Mouse (Mus musculus) liver, embryonic 14.5 days (tissue): ENCODE results near the gene Swsap1. TPM values are rescaled to one million over a fixed set of nuclear protein-coding genes. Genes with fewer than 3 reads are reported as not detected.

Source experiments
- ATAC-seq: fragments of 200-750 bp; cut with Nextera tagmentation; 2 replicates; pipeline ENCODE4 v1.8.0; 2017; ENCODE audit warnings: moderate number of reproducible peaks, mild to moderate bottlenecking, moderate library complexity; ENCODE audit not compliant: insufficient read depth
- DNase-seq, 3 experiments: peaks; one replicate each; pipeline ENCODE4 v3.0.0-alpha.2; 2012 to 2013; ENCODE audit warnings: low read depth in 3 of 3, low spot score in 3 of 3
- H3K27ac ChIP-seq: fragments of 300-500 bp; sonication (generic); 2 replicates; pipeline ENCODE4 v1.5.1; 2014; ENCODE audit warnings: moderate library complexity, mild to moderate bottlenecking, control low read depth, inconsistent platforms
- H3K27me3 ChIP-seq: fragments of 300-500 bp; sonication (generic); 2 replicates; pipeline ENCODE4 v1.6.1; 2014; ENCODE audit warnings: mild to moderate bottlenecking, low read length, moderate library complexity; ENCODE audit not compliant: control insufficient read depth, insufficient read depth
- H3K36me3 ChIP-seq: fragments of 300-500 bp; sonication (generic); replicated peaks from 2 replicates; pipeline ENCODE4 v1.6.1; 2014; ENCODE audit warnings: low read depth; ENCODE audit not compliant: control insufficient read depth, insufficient read depth
- H3K4me1 ChIP-seq, 2 experiments: fragments of 200-500 bp in 1 of 2; fragments of 300-500 bp in 1 of 2; sonication (generic) in 1 of 2; replicated peaks; 2 replicates each; pipeline ENCODE4 v1.6.1; 2012 to 2014; ENCODE audit warnings: antibody characterized with exemption in 1 of 2, inconsistent platforms in 1 of 2, low read length in 1 of 2; ENCODE audit not compliant: control insufficient read depth in 2 of 2, insufficient read depth in 2 of 2
- H3K4me2 ChIP-seq: fragments of 300-500 bp; sonication (generic); 2 replicates; pipeline ENCODE4 v1.6.1; 2014; ENCODE audit warnings: low read depth, mild to moderate bottlenecking, control low read depth, moderate library complexity
- H3K4me3 ChIP-seq, 2 experiments: fragments of 200-500 bp in 1 of 2; fragments of 300-500 bp in 1 of 2; sonication (generic) in 1 of 2; 2 replicates each; pipeline ENCODE4 v1.5.1; 2012 to 2014; ENCODE audit warnings: low read depth in 2 of 2, low read length in 2 of 2, mild to moderate bottlenecking in 2 of 2, control low read depth in 1 of 2, inconsistent platforms in 1 of 2, moderate library complexity in 1 of 2; ENCODE audit not compliant: insufficient read depth in 1 of 2
- H3K9ac ChIP-seq: fragments of 300-500 bp; sonication (generic); replicated peaks from 2 replicates; pipeline ENCODE4 v1.6.1; 2014; ENCODE audit warnings: mild to moderate bottlenecking, control low read depth, moderate library complexity
- H3K9me3 ChIP-seq: fragments of 300-500 bp; sonication (generic); 2 replicates; pipeline ENCODE4 v1.6.1; 2016; ENCODE audit warnings: low read length, mixed read lengths; ENCODE audit not compliant: control insufficient read depth
- CTCF ChIP-seq: IDR thresholded peaks from 2 replicates; pipeline ENCODE4 v1.5.1; 2016; ENCODE audit warnings: antibody characterized with exemption, low read depth, control low read depth
- EP300 ChIP-seq: IDR thresholded peaks from 2 replicates; pipeline ENCODE4 v1.6.1; 2016; ENCODE audit warnings: antibody characterized with exemption, low read depth
- WGBS: fragments of 180-500 bp; shearing (Covaris S2); extraction: QIAGEN DNeasy Blood & Tissue Kit; methylation state at CpG from one replicate; pipeline ENCODE4 v1.1.7; 2014; ENCODE audit not compliant: insufficient replicate concordance; 5-methylcytosine and 5-hydroxymethylcytosine counted together
- polyA plus RNA-seq, 2 experiments: library from polyadenylated mRNA; depleted of rRNA in 1 of 2; stranded (reverse) in 1 of 2; unstranded in 1 of 2; fragments of >200 nt; fragmentation: Nextera tagmentation in 1 of 2; extraction: Ambion mirVana in 1 of 2; gene quantifications; 2 replicates each; pipeline versions ENCODE4 v1.2.1 to v1.2.3; 2012 to 2014

Gene Swsap1
- polyA plus RNA-seq, 2 experiments: 1.4 to 3.5 TPM

- no peaks in the 10 kb centered on the region for H3K9me3 ChIP-seq
- DNase-seq (no peak), ATAC-seq (no peak)
- TF ChIP-seq CTCF: no peak
- no peak for TF ChIP-seq EP300
- H3K36me3 ChIP-seq: no peaks in the 10 kb centered on the region
- peak overlapping the region; percentile 26 to 46 for H3K4me3 ChIP-seq
- no peak overlapping the region; the same call in 1 of the 2 replicates for H3K9ac ChIP-seq
- H3K4me1 ChIP-seq: peaks cover 8 to 20% of the 10 kb centered on the region in 2 experiments
- H3K27ac ChIP-seq: no peak overlapping the region
- 8% methylated on average over 6 of the region's 6 CpGs for WGBS
- peak overlapping the region; percentile 54 for H3K4me2 ChIP-seq
- no peaks in the 10 kb centered on the region for H3K27me3 ChIP-seq
These were observed 28.8 kb upstream of the Swsap1 start for GRCm38 (mm10) chr9:21926784-21927183.

DNA sequence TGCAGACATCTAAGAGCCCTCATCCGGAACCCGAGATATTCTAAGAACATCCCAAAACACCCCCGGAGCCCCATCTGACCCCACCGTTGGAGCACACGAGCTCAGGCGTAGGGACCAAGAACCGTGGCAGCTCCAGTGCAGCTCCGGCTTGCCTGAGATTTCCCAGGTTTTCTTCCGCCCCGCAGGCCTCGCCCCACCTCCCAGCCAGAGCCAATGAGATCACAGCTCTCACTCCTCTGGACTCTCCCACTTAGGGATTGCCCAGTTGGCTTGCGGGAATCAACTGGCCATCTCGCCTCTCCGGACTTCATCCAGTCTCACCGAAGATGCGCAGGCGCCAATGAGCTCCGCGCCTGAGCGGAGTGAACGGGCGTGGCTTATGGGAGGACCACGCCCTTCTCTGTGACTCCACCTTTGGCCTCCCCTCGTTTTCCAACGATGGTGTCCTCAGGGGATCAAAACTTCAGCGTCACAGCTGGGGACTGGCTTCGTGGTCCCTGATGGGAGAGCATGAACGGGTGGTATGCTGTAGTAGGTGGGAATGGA is 28.3 kb upstream of the Swsap1 start, which contains the start of the genes Ccdc159 and Tmem205:
Gene Ccdc159 (plus strand): TSS at position 264 of the 546 bp plus-strand sequence.
Gene Tmem205 (minus strand): TSS at position 349 of the 546 bp plus-strand sequence.
- H3K9me3 ChIP-seq: no peaks in the 10 kb centered on the region
- WGBS: under 1% methylated on average over 28 of the region's 28 CpGs
- peak within 1 kb of the TSS; percentile 54 for H3K4me2 ChIP-seq
- H3K36me3 ChIP-seq: no peaks in the 10 kb centered on the region
- no peak within 1 kb of the TSS; the same call in 1 of the 2 replicates for H3K9ac ChIP-seq
- no peak within 1 kb of the TSS for H3K27ac ChIP-seq
- ATAC-seq (peak; percentile 80), DNase-seq (peak; percentile 63 to 74 (median 66))
- TF ChIP-seq EP300: no peak
- TF ChIP-seq CTCF: no peak
- peaks cover 8 to 20% of the 10 kb centered on the region in 2 experiments for H3K4me1 ChIP-seq
- H3K4me3 ChIP-seq: peak within 1 kb of the TSS; percentile 26 to 46
- H3K27me3 ChIP-seq: no peaks in the 10 kb centered on the region

- no peak for ATAC-seq
- WGBS: 56% methylated on average over 3 of the region's 3 CpGs
- H3K27ac ChIP-seq: no peak overlapping the region
- TF ChIP-seq EP300: no peak
- no peak for TF ChIP-seq CTCF
- no peak overlapping the region for H3K9ac ChIP-seq
- H3K4me1 ChIP-seq: peaks cover 0 to 13% of the 10 kb centered on the region in 2 experiments; a peak in 3 of 4 replicates
- no peak for DNase-seq
- no peaks in the 10 kb centered on the region for H3K9me3 ChIP-seq
- H3K4me3 ChIP-seq: no peak overlapping the region
- H3K4me2 ChIP-seq: no peak overlapping the region
- H3K36me3 ChIP-seq: no peaks in the 10 kb centered on the region
- no peaks in the 10 kb centered on the region for H3K27me3 ChIP-seq
These were observed 26.3 kb upstream of the Swsap1 start for GRCm38 (mm10) chr9:21929208-21929607.

GRCm38 (mm10) chr9:21932006-21932405 is 23.5 kb upstream of the Swsap1 start:
- WGBS: 49% methylated on average over 2 of the region's 2 CpGs
- H3K9me3 ChIP-seq: no peaks in the 10 kb centered on the region
- H3K4me2 ChIP-seq: no peak overlapping the region
- TF ChIP-seq EP300: no peak
- no peak for TF ChIP-seq CTCF
- DNase-seq (no peak), ATAC-seq (no peak)
- H3K27me3 ChIP-seq: no peaks in the 10 kb centered on the region
- peaks cover 0 to 4% of the 10 kb centered on the region in 2 experiments; a peak in 2 of 4 replicates for H3K4me1 ChIP-seq
- H3K27ac ChIP-seq: no peak overlapping the region
- H3K4me3 ChIP-seq: no peak overlapping the region
- H3K9ac ChIP-seq: no peak overlapping the region
- H3K36me3 ChIP-seq: no peaks in the 10 kb centered on the region

GRCm38 (mm10) chr9:21932445-21933137 is 23.0 kb upstream of the Swsap1 start:
- Histone ChIP-seq H3K4me2 (no peak overlapping the region), H3K27ac (no peak overlapping the region), H3K9me3 (no peaks in the 10 kb centered on the region), H3K4me3 (no peak overlapping the region), H3K9ac (no peak overlapping the region), H3K27me3 (no peaks in the 10 kb centered on the region), H3K36me3 (no peaks in the 10 kb centered on the region), H3K4me1 (peaks cover 0 to 2% of the 10 kb centered on the region in 2 experiments; a peak in 2 of 4 replicates)
- no peak for TF ChIP-seq CTCF
- no peak for TF ChIP-seq EP300
- 36% methylated on average over 12 of the region's 12 CpGs for WGBS
- no peak for ATAC-seq
- no peak for DNase-seq
